23 mouse cellular contexts compared by ENCODE assay signal in genomic region chr8:112698141-112698540, GRCm38 (mm10).
DNase-seq lines count a peak whose midpoint lies in the region; ATAC-seq and TF ChIP-seq lines count a peak whose summit lies in the region.
"Had no signal": no experiment of that assay in that cellular context is flagged by ENCODE, and none has a peak within 500 bp of the region (broad histone marks: within the 10 kb centered on the region; RNA-seq: fewer than 3 reads in every experiment).

No protein-coding gene starts in this region.

- H3K36me3 ChIP-seq in ES-Bruce4 (ENCODE audit: control insufficient read depth, insufficient read depth, low read length, poor library complexity, severe bottlenecking), result no peaks in the 10 kb centered on the region
- H3K36me3 ChIP-seq in ES-E14 (ENCODE audit: control insufficient read depth, insufficient read depth, low read length, poor library complexity, severe bottlenecking), result no peaks in the 10 kb centered on the region
- H3K36me3 ChIP-seq in kidney, adult 2 months (ENCODE audit: control insufficient read depth, insufficient read depth, low read length), result no peaks in the 10 kb centered on the region
- H3K36me3 ChIP-seq in kidney, embryonic 15.5 days, result no peaks in the 10 kb centered on the region
- H3K36me3 ChIP-seq: embryonic facial prominence, embryonic 13.5 days; embryonic facial prominence, embryonic 15.5 days; forebrain, embryonic 10.5 days; forebrain, embryonic 12.5 days had no signal

- 81% methylated on average over 3 of the region's 3 CpGs for WGBS in kidney, adult 2 months
- WGBS in kidney, embryonic 15.5 days, result 83% methylated on average over 3 of the region's 3 CpGs

- peak overlapping the region; percentile 74 for H3K9ac ChIP-seq in ES-Bruce4 (ENCODE audit: low read depth, poor library complexity, severe bottlenecking)
- H3K9ac ChIP-seq in ES-E14 (ENCODE audit: insufficient read depth, low read depth, low read length, poor library complexity, severe bottlenecking), result peak overlapping the region; percentile 67; the same call in 1 of the 2 replicates
- H3K9ac ChIP-seq in kidney, embryonic 15.5 days, result no peak overlapping the region
- H3K9ac ChIP-seq: embryonic facial prominence, embryonic 13.5 days; embryonic facial prominence, embryonic 15.5 days; forebrain, embryonic 12.5 days had no signal

- no peak overlapping the region for H3K4me2 ChIP-seq in kidney, embryonic 15.5 days
- H3K4me2 ChIP-seq: embryonic facial prominence, embryonic 13.5 days; embryonic facial prominence, embryonic 15.5 days; forebrain, embryonic 12.5 days had no signal

- ATAC-seq in kidney, embryonic 15.5 days (replicated peaks; ENCODE audit: low FRiP score), result no peak
- ATAC-seq: activated CD4-positive, CD25-positive, alpha-beta regulatory T cell, adult 4 months; forebrain, embryonic 14.5 days; forebrain, embryonic 16.5 days had no signal

- H3K4me3 ChIP-seq in ES-Bruce4 (ENCODE audit: low read depth, low read length), result peak overlapping the region; percentile 68
- peak overlapping the region; percentile 22 to 58; a peak in 1 of 4 replicates for H3K4me3 ChIP-seq in ES-E14 (ENCODE audit: insufficient read depth in 1 of 2, low read depth in 1 of 2, low read length in 2 of 2, poor library complexity in 1 of 2, severe bottlenecking in 1 of 2)
- no peak overlapping the region for H3K4me3 ChIP-seq in kidney, adult 2 months (ENCODE audit: insufficient read depth, low read depth, low read length)
- no peak overlapping the region for H3K4me3 ChIP-seq in kidney, embryonic 15.5 days (replicated peaks)
- H3K4me3 ChIP-seq: embryonic facial prominence, embryonic 13.5 days; embryonic facial prominence, embryonic 15.5 days; erythroblast, embryonic 14.5 days; forebrain, embryonic 10.5 days; forebrain, embryonic 12.5 days had no signal

- H3K27me3 ChIP-seq in ES-Bruce4 (ENCODE audit: control insufficient read depth, insufficient read depth, low read length, poor library complexity, severe bottlenecking), result no peaks in the 10 kb centered on the region
- H3K27me3 ChIP-seq in kidney, adult 2 months (replicated peaks; ENCODE audit: control insufficient read depth, insufficient read depth, low read length), result no peaks in the 10 kb centered on the region
- H3K27me3 ChIP-seq in kidney, embryonic 15.5 days, result no peaks in the 10 kb centered on the region
- H3K27me3 ChIP-seq: embryonic facial prominence, embryonic 13.5 days; embryonic facial prominence, embryonic 15.5 days; forebrain, embryonic 12.5 days had no signal

- intact Hi-C loops in heart, postnatal 14 days (cut with DNase I), result no loop called here

- in situ Hi-C loops in ES-E14 (cut with MboI; ENCODE audit: low sequenced_read_pairs in 2 of 2, unreplicated experiment in 2 of 2), result no loop called here

- no peak for TF ChIP-seq EP300 in ES-Bruce4 (IDR thresholded peaks at IDR 0.05; ENCODE audit: insufficient read depth, low read depth, low read length)

- peak; percentile 39 for TF ChIP-seq POLR2A in ES-Bruce4 (IDR thresholded peaks at IDR 0.05; ENCODE audit: insufficient read depth, low read length)
- no peak for TF ChIP-seq POLR2A in kidney, adult 2 months (IDR thresholded peaks at IDR 0.05; ENCODE audit: low read depth, low read length)

- H3K4me1 ChIP-seq in ES-Bruce4 (ENCODE audit: control insufficient read depth, insufficient read depth, low read length) (peaks cover 2% of the 10 kb centered on the region), ES-E14 (ENCODE audit: control insufficient read depth in 2 of 2, insufficient read depth in 2 of 2, low read length in 2 of 2, poor library complexity in 1 of 2) (peaks cover 2 to 9% of the 10 kb centered on the region in 2 experiments; a peak in 3 of 4 replicates)
- H3K4me1 ChIP-seq in kidney, adult 2 months (ENCODE audit: control insufficient read depth, insufficient read depth, low read length), result no peaks in the 10 kb centered on the region
- H3K4me1 ChIP-seq in kidney, embryonic 15.5 days, result no peaks in the 10 kb centered on the region
- H3K4me1 ChIP-seq: embryonic facial prominence, embryonic 13.5 days; embryonic facial prominence, embryonic 15.5 days; forebrain, embryonic 10.5 days; forebrain, embryonic 12.5 days had no signal

- DNase-seq in ES-E14 (ENCODE audit: low read depth, low spot score) (peak; percentile 40), WW6 (ENCODE audit: low read depth, low spot score) (peak; percentile 22)
- no peak for DNase-seq in thymus, postnatal 36 days
- no peak for DNase-seq in kidney, adult 2 months
- no peak for DNase-seq in heart, postnatal 14 days
- DNase-seq: adrenal gland, adult 8-10 months; adrenal gland, postnatal 14 days; adrenal gland, postnatal 36 days; cerebellum, adult 11-12 months; cerebellum, adult 2 months; cerebellum, adult 9-10 months; cerebellum, postnatal 10 days; cerebellum, postnatal 25 days had no signal

- no peaks in the 10 kb centered on the region for H3K9me3 ChIP-seq in ES-Bruce4 (replicated peaks; ENCODE audit: control insufficient read depth, insufficient read depth, low read length, poor library complexity, severe bottlenecking)
- H3K9me3 ChIP-seq in ES-E14 (ENCODE audit: control insufficient read depth, insufficient read depth, low read depth, low read length), result no peaks in the 10 kb centered on the region
- no peaks in the 10 kb centered on the region for H3K9me3 ChIP-seq in kidney, embryonic 15.5 days (replicated peaks)
- H3K9me3 ChIP-seq: embryonic facial prominence, embryonic 13.5 days; embryonic facial prominence, embryonic 15.5 days; forebrain, embryonic 10.5 days; forebrain, embryonic 12.5 days had no signal

- H3K27ac ChIP-seq in ES-Bruce4 (ENCODE audit: insufficient read depth, low read length) (peak overlapping the region; percentile 81), ES-E14 (ENCODE audit: insufficient read depth, low read depth, low read length, poor library complexity, severe bottlenecking) (no peak overlapping the region; the same call in 1 of the 2 replicates)
- H3K27ac ChIP-seq in kidney, adult 2 months (ENCODE audit: insufficient read depth, low read depth, low read length), result no peak overlapping the region
- no peak overlapping the region for H3K27ac ChIP-seq in kidney, embryonic 15.5 days
- H3K27ac ChIP-seq: embryonic facial prominence, embryonic 13.5 days; embryonic facial prominence, embryonic 15.5 days; forebrain, embryonic 10.5 days; forebrain, embryonic 12.5 days had no signal

- no peak for TF ChIP-seq CTCF in ES-Bruce4 (IDR thresholded peaks at IDR 0.05; ENCODE audit: low read depth, low read length)
- no peak for TF ChIP-seq CTCF in kidney, adult 2 months (conservative IDR thresholded peaks at IDR 0.05; ENCODE audit: insufficient read depth, insufficient read length, low read depth, low read length)

TF ChIP-seq in ES-E14, 5 proteins besides CTCF, POLR2A, EP300 and RAD21:
- TF ChIP-seq MAFK (IDR thresholded peaks at IDR 0.05; ENCODE audit: insufficient read depth, low read depth, low read length), result no peak
- no peak for TF ChIP-seq ZNF384 (IDR thresholded peaks at IDR 0.05; ENCODE audit: low read depth, low read length)
- no peak for TF ChIP-seq HCFC1 (IDR thresholded peaks at IDR 0.05; ENCODE audit: borderline replicate concordance, insufficient read depth, low read length)
- TF ChIP-seq ZC3H11A (IDR thresholded peaks at IDR 0.05; ENCODE audit: borderline replicate concordance, low read depth, low read length), result no peak

Comparison
In these comparisons a context has a peak if more than half of its experiments do, and no peak if none do; other contexts are left out.
1. H3K4me3 ChIP-seq: peak in ES-Bruce4 (single experiment) and ES-E14 (2 of 2); none in kidney, adult 2 months (single experiment) and kidney, embryonic 15.5 days (single experiment).
2. DNase-seq: peak in ES-E14 (single experiment) and WW6 (single experiment); none in thymus, postnatal 36 days (0 of 2), kidney, adult 2 months (single experiment) and heart, postnatal 14 days (0 of 2).